Mouse (Mus musculus) ES-Bruce4 (cell line): ENCODE results near the gene Ddit4. TPM values are rescaled to one million over a fixed set of nuclear protein-coding genes. Genes with fewer than 3 reads are reported as not detected.
A peak's percentile ranks its signal among the peaks of the same experiment; 100 is the strongest.

Experiments used
- H3K27ac ChIP-seq: 2 replicates; pipeline ENCODE4 v1.5.1; 2012; ENCODE audit warnings: low read length, inconsistent platforms; ENCODE audit not compliant: insufficient read depth
- H3K27me3 ChIP-seq: 2 replicates; pipeline ENCODE4 v1.6.1; 2012; ENCODE audit warnings: mild to moderate bottlenecking, low read length, inconsistent platforms; ENCODE audit not compliant: control insufficient read depth, poor library complexity, insufficient read depth, severe bottlenecking
- H3K36me3 ChIP-seq: 2 replicates; pipeline ENCODE4 v1.6.1; 2012; ENCODE audit warnings: inconsistent platforms, mild to moderate bottlenecking, low read length, moderate library complexity; ENCODE audit not compliant: control insufficient read depth, poor library complexity, insufficient read depth, severe bottlenecking
- H3K4me1 ChIP-seq: one replicate; pipeline ENCODE4 v1.8.1; 2011; ENCODE audit warnings: low read length; ENCODE audit not compliant: control insufficient read depth, insufficient read depth
- H3K4me3 ChIP-seq: 2 replicates; pipeline ENCODE4 v1.5.1; 2011; ENCODE audit warnings: low read depth, mild to moderate bottlenecking, low read length
- H3K9ac ChIP-seq: 2 replicates; pipeline ENCODE4 v1.6.1; 2012; ENCODE audit warnings: low read depth, mild to moderate bottlenecking, inconsistent platforms; ENCODE audit not compliant: poor library complexity, severe bottlenecking
- H3K9me3 ChIP-seq: replicated peaks from 2 replicates; pipeline ENCODE4 v1.6.1; 2012; ENCODE audit warnings: mild to moderate bottlenecking, low read length, inconsistent platforms; ENCODE audit not compliant: control insufficient read depth, poor library complexity, insufficient read depth, severe bottlenecking
- CTCF ChIP-seq: IDR thresholded peaks from one replicate; pipeline ENCODE4 v1.8.1; 2011; ENCODE audit warnings: low read depth, low read length
- EP300 ChIP-seq: IDR thresholded peaks from 2 replicates; pipeline ENCODE4 v1.6.1; 2011; ENCODE audit warnings: low read depth, low read length; ENCODE audit not compliant: insufficient read depth
- POLR2A ChIP-seq: IDR thresholded peaks from one replicate; pipeline ENCODE4 v1.8.1; 2011; ENCODE audit warnings: low read length; ENCODE audit not compliant: insufficient read depth
- polyA plus RNA-seq: library from polyadenylated mRNA; stranded (reverse); fragments of >200 nt; gene quantifications from 2 replicates; pipeline ENCODE4 v1.2.4, GENCODE M21; 2011; ENCODE audit warnings: low read depth; ENCODE audit not compliant: missing spikeins, insufficient read depth, insufficient read length

The Ddit4 gene
- polyA plus RNA-seq, 1 experiment = 172 TPM

- Histone ChIP-seq H3K4me1 (peaks cover 4% of the 10 kb centered on the region), H3K9me3 (no peaks in the 10 kb centered on the region), H3K27ac (peak overlapping the region; percentile 44), H3K36me3 (peaks cover 13% of the 10 kb centered on the region), H3K4me3 (no peak overlapping the region; the same call in 1 of the 2 replicates), H3K27me3 (no peaks in the 10 kb centered on the region), H3K9ac (no peak overlapping the region)
- TF ChIP-seq POLR2A (no peak), EP300 (no peak), CTCF (no peak)
Observed at GRCm38 (mm10) chr10:59948363-59949254, 3.0 kb downstream of the Ddit4 start.

- Histone ChIP-seq H3K9me3 (no peaks in the 10 kb centered on the region), H3K4me1 (peaks cover 4% of the 10 kb centered on the region), H3K27ac (no peak overlapping the region)
Observed at GRCm38 (mm10) chr10:59947296-59948073, 4.1 kb downstream of the Ddit4 start.

GRCm38 (mm10) chr10:59946362-59946761 is 5.3 kb downstream of the Ddit4 start:
- no peaks in the 10 kb centered on the region for H3K27me3 ChIP-seq
- H3K27ac ChIP-seq = no peak overlapping the region
- no peak overlapping the region for H3K4me3 ChIP-seq
- H3K9me3 ChIP-seq = no peaks in the 10 kb centered on the region
- no peak for TF ChIP-seq CTCF
- TF ChIP-seq EP300 = no peak
- no peak for TF ChIP-seq POLR2A
- H3K9ac ChIP-seq = no peak overlapping the region
- H3K36me3 ChIP-seq = peaks cover 13% of the 10 kb centered on the region
- peaks cover 4% of the 10 kb centered on the region for H3K4me1 ChIP-seq

More at GRCm38 (mm10) chr10:59947296-59948073, 4.1 kb downstream of the Ddit4 start:
- Histone ChIP-seq H3K4me3 (no peak overlapping the region), H3K27me3 (no peaks in the 10 kb centered on the region), H3K9ac (no peak overlapping the region), H3K36me3 (peaks cover 13% of the 10 kb centered on the region)
- TF ChIP-seq POLR2A (no peak), EP300 (no peak), CTCF (no peak)

GRCm38 (mm10) chr10:59945416-59945815 is 6.2 kb downstream of the Ddit4 start:
- Histone ChIP-seq H3K9me3 (no peaks in the 10 kb centered on the region), H3K36me3 (peaks cover 12% of the 10 kb centered on the region), H3K27ac (no peak overlapping the region), H3K4me1 (peaks cover 4% of the 10 kb centered on the region), H3K27me3 (no peaks in the 10 kb centered on the region), H3K4me3 (no peak overlapping the region), H3K9ac (no peak overlapping the region)
- TF ChIP-seq EP300 (no peak), CTCF (no peak), POLR2A (no peak)

- H3K27ac ChIP-seq = 0 out of 2 replicates have a peak overlapping the region, but pooled peaks have one; percentile 9
- no peaks in the 10 kb centered on the region for H3K9me3 ChIP-seq
- peak overlapping the region; percentile 10 for H3K9ac ChIP-seq
- H3K27me3 ChIP-seq = no peaks in the 10 kb centered on the region
- no peaks in the 10 kb centered on the region for H3K36me3 ChIP-seq
- TF ChIP-seq EP300 (no peak), CTCF (no peak), POLR2A (no peak)
- peak overlapping the region; percentile 21 for H3K4me3 ChIP-seq
- H3K4me1 ChIP-seq = peaks cover 7% of the 10 kb centered on the region
Observed at GRCm38 (mm10) chr10:59943421-59943989, 8.1 kb downstream of the Ddit4 start.
